Mouse (Mus musculus): ENCODE measurements at regions not wholly inside any gene's neighbourhood (a gene's known extent, or its start where the extent isn't known, plus 50 kb on each side); places are given as distances from the start of the nearest gene placed in this dataset.

DNA sequence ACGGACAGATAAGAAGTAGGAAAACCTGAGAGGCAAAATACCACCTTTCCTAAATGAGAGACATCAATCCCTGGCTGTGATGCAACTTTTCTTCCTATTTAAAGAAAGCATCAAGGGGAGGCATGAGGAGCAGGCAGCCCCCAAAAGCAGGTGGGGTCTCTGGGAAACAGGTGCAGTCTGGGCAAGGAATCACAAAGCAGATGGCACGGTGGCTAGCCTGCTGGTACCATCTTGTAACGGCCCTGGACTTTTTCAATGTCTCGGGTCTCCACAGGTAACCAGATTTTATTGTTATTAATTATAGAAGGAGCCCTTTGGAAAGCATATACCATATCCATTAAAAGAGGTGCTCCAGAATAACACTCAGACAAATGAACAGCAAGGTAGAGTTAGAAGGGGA, 219.6 kb downstream of the Galc start:
- peak; percentile 61 to 73 for DNase-seq

DNA sequence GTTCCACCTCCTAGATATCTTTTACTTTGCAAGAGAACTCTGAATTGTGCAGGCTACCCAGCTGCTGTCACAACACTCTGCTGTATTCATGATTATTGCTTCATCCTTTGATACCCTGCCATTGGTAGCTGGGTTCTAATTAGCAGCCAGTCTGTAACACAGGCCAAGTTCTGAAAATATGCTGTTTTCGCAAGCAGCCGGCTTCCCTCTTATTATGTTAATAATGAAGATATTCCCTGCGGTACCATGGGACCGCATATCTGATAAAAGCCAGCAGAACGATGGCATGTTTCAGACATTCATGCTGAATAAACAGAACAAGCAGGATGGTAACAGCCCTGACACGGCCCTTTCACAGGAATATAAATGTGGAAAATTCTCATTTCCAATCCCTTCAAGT, 235.6 kb downstream of the Galc start:
- DNase-seq = peak; percentile 8 to 23

DNA sequence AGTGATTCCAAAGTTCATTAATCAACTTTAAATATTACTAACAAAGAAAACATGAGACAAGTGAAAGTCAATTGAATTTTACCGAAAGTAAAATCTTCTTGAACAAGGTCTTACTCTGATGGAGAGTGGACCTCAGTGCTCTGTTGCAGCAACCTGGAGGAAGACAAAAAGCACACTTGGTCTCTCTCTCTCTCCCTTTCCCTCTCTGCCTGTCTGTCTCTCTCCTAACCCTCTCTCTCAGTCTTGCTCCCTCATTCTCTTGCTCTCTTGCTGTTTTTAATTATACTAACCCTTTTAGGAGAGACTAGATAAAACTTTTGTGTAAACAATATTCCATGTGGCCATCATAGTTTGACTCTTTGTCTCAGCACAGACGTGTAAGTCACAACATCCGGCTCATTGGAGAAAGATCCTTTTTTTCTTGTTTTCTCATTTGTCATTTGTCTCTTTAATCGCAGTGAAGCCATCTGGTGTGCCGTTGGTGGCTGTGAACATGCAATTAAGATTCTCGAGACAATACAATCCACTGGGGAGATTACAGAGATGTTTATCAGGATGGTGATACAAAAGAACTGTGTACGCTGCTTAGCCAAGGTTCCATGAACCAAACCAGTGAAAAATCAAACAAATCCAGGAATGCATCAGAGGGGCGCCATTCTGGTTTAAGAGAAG, 244.5 kb downstream of the Galc start:
- no peak for DNase-seq

DNA sequence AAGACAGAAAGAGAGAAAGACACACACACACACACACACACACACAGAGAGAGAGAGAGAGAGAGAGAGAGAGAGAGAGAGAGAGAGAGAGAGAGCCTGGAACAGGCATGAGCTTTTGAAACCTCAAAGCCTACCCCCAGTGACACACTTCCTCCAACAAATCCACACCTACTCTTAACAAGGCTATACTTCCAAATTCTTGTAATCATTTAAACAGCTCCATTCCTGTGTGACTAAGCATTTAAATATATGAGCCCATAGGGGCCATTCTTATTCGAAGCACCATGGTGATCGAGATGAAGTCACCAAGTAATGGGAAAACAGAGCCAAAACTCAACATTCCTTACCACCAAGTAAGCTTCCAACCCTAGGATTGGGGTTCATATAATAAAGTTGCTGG, 250.1 kb downstream of the Galc start:
- no peak for DNase-seq

DNA sequence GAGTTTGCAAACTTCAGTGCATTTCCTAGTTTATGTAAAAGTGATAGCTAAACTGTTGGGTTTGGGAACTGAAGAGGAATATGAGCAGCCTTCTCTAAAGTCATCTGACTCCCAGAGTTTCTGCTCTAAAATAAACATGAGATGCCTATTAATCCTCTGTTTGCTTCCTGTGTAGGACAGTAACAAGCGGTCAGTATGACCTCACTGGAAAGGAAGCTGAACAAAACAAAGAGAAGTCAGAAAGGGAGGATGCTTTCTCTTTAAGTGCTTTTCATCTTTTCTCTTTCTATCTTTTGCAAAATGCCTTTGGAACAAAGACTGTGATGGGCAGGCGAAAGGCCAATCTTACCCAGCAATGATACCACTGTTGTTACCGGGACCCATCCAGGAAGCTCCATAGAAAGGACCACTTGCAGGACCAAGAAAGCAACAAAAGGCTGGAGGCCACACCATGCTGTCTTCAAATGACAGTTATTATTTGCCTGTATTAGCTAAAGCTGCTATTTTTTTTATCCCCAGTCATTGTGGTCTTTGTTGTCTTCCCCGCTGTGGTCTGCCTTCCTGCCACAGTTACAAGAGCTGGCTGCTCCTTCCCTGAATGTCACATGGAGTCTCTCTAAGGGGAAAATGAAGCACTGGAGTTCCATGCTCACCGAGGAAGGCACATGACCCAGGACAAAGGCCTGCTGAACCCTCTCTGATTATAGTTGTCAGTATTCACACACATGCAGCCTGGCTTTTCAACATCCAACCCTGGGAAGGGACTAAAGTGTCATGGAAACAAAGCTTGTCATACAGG, 253.4 kb downstream of the Galc start:
- DNase-seq = no peak

DNA sequence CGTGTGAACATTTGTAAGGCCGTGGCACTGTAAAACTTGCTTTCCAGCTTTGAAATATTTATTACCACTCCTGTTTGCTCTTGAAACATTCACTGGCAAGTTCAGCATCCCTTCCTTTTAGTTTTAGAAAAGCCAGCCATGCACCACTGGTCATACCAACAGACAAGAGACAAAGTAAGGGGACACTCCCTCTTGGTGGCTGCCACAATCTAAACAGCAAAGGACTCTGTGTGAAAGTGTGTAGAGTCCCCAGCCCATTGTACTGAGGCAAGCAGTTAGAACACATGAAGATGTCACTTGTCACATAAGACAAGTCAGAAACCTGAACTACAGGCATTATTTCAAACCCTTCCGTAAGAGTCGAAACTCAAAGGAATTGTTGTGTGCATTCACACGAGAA, 257.0 kb downstream of the Galc start:
- DNase-seq = no peak

DNA sequence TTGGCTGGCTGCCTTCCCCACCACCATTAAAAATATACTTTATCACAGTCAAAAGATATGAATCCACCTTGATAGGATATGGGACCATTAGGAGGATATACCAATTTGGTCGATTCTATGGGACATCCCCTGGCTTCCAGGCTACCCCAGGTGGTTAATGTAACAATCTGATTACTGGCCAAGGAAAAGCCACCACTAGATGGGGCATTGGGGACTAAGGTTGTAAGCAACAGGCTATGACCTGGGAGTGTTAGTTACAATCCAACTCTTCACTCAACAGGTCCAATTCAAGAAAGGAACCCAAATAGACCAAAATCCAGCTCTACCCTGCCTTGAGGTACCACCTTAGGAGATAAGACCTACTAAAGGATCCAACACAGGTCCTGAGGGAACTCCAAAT, 264.4 kb downstream of the Galc start:
- no peak for DNase-seq

DNA sequence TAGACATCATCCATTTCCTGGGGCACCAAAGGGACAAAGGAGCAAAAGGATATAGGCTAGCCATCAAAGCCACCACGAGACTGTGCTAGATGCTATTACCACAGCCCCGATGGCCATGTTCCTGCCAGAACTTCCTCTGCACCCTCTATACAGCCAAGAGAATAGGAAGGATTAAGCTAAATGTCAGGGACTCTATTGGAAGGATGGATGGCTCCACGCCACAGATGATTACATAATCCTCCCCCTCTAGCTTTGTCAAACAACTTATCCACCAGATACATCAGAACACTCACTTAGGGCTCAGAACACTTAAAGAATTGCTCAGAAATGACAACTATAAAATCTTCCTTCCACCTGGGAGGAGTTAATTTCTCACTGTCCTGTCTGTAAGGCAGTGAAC, 265.3 kb downstream of the Galc start:
- DNase-seq = no peak

DNA sequence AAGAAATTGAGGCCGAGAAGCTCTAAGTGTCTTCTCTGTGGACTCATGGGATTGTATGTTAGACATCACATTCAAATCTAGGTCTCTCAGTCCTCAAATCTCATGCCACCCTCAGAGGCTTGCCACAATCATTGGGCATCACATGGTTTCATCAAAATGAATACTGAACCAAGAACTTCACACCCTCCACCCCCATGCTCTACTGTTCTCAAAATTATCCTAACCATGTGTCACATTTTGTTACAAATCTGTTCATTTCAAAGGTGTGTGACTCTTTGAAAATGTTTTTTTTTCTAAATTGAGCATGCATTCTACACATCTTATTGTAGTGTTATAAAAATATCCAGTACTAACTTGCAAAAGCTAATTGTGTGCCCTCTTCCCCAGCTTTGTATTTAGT, 275.9 kb downstream of the Galc start:
- no peak for DNase-seq

DNA sequence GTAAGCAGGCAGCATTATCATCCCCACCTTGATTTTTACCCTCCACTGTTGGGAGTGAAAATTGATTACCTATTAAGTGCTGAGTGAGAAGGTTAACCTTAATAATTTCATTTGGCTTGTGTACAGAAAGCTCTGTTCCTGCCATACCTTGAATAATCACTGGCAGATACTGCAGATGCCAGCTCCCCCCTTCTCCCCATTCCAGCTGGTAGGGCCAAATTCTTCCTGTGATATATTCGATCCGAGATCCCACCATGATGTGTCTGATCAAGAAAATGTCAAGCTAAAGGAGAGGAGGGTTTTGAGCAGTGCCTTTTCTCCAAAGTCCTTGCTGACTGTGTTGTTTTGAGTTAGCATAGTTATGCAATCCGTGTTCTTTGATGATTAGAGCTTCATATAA, 280.6 kb downstream of the Galc start:
- DNase-seq = peak in 1 of 2 experiments; percentile 70

DNA sequence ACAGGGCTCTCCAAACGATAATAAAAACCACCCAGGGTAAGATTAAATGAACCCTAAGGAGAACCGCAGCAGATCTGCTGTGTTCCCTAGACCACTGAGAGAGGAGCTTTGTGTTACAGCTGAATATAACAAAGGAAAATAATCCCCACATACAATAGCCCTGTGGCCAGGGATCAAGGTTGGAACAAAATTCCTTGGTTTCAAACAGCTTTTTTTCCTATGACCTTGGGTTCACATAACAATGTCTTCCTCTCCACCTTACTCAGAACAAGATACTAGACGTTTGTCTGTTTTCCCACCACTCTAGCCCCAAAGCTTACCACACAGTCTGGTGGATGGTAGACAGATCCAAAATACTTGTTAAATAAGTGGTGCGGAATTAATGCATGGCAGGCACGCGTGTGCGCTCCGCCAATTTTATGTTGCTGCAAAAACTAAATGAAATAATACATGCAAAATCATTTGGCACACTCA, 281.0 kb downstream of the Galc start:
- DNase-seq = peak; percentile 79 to 84

DNA sequence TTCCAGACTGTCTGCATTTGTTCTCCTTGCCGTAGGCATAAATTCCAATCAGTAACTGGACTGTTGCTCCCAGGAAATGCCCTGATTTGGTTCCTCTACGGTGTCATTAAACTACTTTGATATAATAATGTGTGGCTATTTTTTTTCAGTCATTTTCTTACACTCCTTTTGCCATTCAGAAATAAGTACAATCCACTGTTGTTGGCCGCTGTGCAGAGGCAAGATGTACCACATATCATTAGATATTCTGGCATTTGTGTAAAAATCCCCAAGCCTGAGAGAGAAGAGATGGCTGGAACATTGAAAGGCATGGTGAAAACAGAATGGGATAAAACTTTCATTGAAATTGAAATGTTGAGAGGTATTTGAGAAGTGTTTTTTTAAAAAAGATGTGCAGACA, 281.6 kb downstream of the Galc start:
- no peak for DNase-seq

DNA sequence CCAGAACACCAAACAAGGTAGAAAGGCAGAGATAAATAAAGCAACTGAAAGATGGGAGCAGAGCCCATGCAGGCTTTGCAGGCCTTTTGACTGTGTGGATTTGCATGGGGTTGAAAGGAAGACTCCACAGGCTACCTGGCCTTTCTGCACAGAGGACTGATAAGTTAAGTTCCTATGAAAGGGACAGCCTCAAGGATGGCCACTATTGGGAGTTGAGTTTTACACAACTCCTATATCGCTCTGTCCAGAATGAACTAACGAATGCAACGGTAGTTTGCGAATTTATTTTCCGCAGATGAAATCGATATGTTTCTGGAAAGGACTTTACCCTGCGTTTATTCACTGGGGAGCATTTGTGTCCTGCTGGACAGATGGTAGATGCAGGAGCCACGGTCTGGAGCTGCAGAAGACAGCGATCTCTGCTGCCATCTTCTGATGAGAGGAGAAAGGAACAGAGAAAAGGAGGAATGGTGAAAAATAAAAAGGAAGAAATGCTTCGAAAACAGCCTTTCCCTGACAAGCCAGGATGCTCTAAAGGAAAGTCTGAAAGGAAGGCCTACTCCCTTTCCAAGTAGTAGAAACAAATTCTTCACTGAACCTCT, 285.2 kb downstream of the Galc start:
- DNase-seq = peak; percentile 73 to 76

DNA sequence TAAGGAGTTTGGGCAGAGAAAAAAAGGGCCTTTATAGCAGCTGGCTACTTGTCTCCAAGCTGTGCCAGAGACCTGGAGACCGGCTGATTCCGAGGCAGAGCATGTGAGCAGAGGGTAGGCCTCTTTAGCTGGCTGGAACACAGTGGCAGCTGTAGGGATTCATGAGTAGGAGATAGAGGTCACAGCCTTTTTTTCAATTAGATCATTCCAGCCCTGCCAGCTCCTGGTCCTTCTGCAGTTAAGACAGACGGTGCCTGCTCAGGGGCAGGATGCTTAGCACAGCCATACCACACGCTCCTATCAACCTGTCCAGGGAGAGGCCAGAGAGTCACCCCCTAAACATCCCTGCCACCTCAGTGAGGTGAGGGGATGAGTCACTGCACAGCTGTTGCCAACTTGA, 302.1 kb downstream of the Galc start:
- peak; percentile 61 to 74 for DNase-seq

DNA sequence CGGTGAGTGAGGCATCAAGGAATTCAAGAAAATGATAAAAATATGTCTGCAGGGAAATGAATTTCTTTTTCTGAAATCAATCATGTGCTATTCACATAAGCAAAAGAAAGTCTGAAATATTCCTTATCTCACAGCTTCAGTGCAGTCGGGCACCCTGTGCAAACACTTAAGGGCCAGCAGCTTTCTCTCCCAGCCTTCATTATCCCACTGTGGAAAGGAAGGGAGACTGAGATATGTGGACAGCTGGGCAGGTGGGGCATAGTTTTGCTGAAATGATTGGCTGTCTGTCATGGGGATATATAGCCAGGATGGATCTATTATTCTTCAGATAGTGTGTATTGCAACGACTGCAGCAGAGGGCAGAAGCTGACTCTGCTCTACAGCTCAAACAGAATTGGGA, 305.9 kb downstream of the Galc start:
- DNase-seq = no peak

DNA sequence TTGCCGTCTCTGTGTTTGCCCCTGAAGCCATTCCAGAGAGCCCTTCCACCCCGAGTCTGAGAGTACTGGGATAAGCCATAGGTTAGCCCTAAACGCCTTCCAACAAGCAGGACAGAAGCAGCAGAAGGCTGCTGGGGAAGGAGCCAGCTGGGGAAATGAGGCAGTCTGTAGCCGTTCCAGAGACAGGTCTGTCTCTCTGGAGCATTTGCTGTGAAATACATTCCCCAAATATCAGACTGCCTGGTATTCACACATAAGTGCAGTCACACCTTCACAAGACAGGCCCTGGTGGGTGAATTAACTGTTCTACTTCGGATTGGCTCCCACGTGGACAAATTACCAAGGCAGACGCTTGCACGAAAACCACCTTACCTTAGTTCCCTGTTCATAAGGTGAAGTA, 307.1 kb downstream of the Galc start:
- DNase-seq = peak; percentile 15 to 30

DNA sequence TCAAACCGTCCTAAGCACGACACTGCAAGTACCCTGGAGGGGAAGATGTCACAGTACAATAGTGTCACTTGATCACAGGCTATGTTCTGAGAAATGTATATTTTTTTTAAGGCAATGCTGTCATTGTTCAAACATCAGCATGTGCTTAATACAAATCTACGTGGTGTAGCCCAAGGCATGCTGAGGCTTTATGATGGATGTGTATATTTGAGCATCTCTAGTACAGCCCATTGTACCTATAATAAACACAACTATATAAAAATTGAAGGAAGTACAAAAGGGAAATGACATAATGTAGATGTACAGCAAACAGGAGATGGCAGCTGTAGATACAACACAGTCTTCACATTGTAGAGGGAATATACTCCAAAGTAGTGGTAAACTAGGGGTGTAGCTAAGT, 309.2 kb downstream of the Galc start:
- DNase-seq = no peak

DNA sequence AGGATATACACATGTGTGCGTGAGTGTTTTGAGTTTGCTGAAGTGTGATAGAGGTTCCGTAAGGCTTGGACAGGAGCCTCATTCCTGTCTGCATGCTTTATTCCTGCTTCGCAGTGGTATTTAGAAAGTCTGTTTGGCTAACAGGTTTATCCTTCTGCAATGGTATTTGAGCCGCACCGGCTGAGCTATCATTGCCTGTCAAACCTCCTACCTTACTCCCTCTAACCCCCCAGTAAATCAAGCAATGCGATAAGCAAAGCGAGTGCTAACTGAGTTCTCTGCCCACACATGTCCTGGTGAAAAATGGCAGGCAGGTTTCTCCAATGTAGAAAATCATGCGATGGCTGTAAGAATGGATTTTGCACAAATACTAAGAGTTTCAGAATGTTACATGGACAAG, 311.8 kb downstream of the Galc start:
- DNase-seq = no peak

DNA sequence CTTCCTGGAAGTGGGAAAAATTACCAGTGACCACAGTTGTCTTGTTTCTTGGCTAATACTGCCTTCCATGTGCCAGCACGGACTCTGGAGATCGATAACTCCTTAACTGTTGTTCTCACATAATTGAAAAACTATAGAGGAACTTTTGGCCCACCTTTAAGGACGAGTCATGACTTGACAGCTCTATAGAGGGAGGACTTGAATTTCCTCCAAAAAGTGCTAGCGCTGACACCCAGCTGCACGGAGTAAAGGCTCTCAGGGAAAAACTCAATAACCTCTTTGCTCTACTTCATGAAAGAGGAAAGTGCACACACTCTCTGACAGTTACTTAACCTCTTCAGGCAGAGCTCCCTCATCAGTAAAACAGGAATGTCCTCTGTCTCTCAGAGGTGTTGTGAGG, 320.9 kb downstream of the Galc start:
- no peak for DNase-seq

DNA sequence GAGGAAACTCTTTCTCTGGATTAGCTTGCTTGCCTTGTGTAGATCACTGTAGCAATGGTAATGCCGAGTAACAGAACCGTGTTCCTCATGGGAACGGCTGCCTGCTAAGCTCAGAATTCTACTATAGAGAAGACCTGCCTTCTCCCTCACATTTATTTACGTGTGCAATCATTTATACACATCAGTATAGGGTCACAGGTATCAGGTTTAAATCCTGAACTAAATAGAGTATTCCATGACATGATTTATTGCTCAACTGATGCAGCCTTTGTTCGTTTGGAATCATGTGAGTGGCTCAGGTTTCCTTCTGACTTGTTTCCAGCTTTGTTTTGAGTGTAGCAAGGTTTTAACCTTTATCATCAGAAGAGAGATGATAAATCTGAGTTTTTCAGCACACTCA, 329.4 kb downstream of the Galc start:
- DNase-seq = no peak

DNA sequence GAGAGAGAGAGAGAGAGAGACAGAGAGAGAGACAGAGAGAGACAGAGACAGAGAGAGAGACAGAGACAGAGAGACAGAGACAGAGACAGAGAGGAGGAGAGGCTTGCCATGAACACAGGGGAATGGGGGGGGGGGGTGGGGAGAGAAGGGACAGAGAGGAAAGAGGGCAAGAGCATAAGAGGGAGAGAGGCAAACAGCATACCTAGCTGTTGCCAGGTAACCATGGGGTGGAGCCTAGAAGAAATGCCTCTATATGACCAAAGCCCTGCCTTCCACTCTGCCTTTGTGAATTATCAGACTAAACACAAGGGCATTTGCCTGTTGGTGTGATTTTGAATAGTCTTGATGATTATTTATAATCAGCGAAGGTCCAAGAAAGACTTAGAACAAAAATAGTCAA, 332.2 kb downstream of the Galc start:
- no peak for DNase-seq

DNA sequence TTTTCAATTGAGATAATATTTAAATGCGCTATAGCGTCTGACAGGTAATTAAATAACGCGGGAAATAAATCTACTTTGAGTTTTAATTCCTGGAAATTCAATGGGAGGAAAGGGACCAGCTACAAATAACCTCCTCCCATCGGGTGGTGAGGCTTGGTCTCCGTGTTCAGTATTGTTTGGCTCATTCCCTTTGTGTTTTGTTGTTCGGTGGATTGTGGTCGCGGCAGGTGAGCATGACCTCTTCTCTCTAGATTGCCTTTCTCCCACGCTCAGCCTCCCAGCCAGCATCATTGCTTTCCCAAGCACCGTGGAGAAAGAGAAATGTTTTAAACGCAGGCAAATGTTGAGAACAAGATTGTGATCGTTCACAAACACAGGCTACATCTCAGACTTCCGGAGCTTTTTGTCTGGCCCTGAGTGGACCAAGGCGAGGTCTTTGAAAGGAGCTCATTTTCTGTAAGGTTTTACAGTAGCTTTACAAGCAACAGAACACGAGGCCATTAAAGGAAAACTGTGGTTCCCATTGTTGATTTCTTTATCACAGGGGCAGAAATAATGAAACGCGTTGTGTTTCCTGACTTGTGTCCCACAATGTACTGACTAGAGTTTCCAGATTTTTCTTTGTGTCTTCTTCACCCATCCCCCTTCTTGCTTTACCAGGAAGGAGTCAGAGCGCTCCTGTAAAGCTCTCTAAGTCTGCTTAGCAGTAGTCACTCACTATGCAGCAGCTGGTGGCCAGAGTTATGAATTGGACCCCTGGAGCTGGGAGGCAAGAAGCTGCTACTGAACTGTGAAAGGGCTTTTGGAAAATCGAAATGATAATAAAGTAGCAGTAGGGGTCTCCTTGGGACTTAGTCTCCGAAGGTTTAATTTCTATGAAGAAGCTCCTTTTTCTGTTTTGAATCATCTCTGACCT, 337.7 kb downstream of the Galc start:
- peak in 1 of 2 experiments; percentile 16 for DNase-seq

DNA sequence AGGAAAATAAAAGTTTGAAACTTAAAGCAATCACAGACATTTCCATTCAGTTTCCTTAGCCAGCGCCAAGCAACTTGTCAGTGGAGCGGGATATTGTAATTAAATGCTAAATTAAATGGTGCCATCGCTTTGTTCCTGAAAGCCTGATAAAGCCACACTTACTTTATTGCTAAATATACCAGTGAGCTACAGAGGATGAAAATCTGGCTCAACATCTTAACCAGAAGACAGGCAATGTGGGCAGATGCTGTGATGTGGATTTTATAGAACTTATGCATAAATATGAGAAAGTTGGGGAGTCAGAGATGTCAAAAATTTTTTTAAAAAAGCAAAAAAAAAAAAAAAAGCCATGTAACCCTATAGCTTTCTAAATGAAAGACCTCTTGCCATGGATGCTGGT, 340.8 kb downstream of the Galc start:
- DNase-seq = no peak

All from cerebellum, postnatal 10 days (tissue).